8 mouse cellular contexts compared by ENCODE assay signal in genomic region chr10:117094504-117095329, GRCm38 (mm10). TPM values are rescaled to one million over a fixed set of nuclear protein-coding genes. Genes with fewer than 3 reads are reported as not detected.
DNase-seq lines count a peak whose midpoint lies in the region; ATAC-seq and TF ChIP-seq lines count a peak whose summit lies in the region.

No protein-coding gene starts in this region.

- H3K4me2 ChIP-seq in intestine, embryonic 15.5 days (replicated peaks), result no peak overlapping the region

- H3K4me3 ChIP-seq in intestine, embryonic 15.5 days (replicated peaks), result no peak overlapping the region
- no peak overlapping the region for H3K4me3 ChIP-seq in olfactory bulb, adult 2 months (ENCODE audit: insufficient read depth, low read depth, low read length)

- H3K9me3 ChIP-seq in intestine, embryonic 15.5 days, result no peaks in the 10 kb centered on the region

- H3K27me3 ChIP-seq in intestine, embryonic 15.5 days (replicated peaks), result no peaks in the 10 kb centered on the region

- TF ChIP-seq POLR2A in olfactory bulb, adult 2 months (IDR thresholded peaks at IDR 0.05; ENCODE audit: insufficient read depth, low read depth, low read length), result no peak

- H3K27ac ChIP-seq in intestine, embryonic 15.5 days, result no peak overlapping the region
- peak overlapping the region; percentile 27 for H3K27ac ChIP-seq in olfactory bulb, adult 2 months (ENCODE audit: insufficient read depth, low read depth, low read length)

- peak; percentile 64 for ATAC-seq in intestine, embryonic 15.5 days

- no peak overlapping the region for H3K9ac ChIP-seq in intestine, embryonic 15.5 days

- 42% methylated on average over 15 of the region's 15 CpGs for WGBS in intestine, embryonic 15.5 days
- 26% methylated on average over 15 of the region's 15 CpGs for WGBS in olfactory bulb, adult 2 months

- H3K4me1 ChIP-seq in intestine, embryonic 15.5 days (replicated peaks), result peaks cover 10% of the 10 kb centered on the region
- H3K4me1 ChIP-seq in olfactory bulb, adult 2 months (ENCODE audit: control insufficient read depth, insufficient read depth, low read length), result peaks cover 12% of the 10 kb centered on the region

- no peak for TF ChIP-seq CTCF in olfactory bulb, adult 2 months (IDR thresholded peaks at IDR 0.05; ENCODE audit: insufficient read depth, low read depth, low read length)

- peak; percentile 74 for DNase-seq in brain, adult 2 months (ENCODE audit: low read depth, low spot score)
- DNase-seq in cerebellum, postnatal 10 days, result peak; percentile 53 to 68
- DNase-seq in frontal cortex, postnatal 36 days (ENCODE audit: low spot score in 2 of 2), result peak; percentile 26 to 28
- DNase-seq in lung, adult 18-20 months, result peak; percentile 33 to 65
- no peak for DNase-seq in thymus, postnatal 36 days
- DNase-seq in adrenal gland, postnatal 4 days (ENCODE audit: low spot score in 2 of 2), result no peak

- H3K36me3 ChIP-seq in intestine, embryonic 15.5 days, result no peaks in the 10 kb centered on the region

RNA-seq across cellular contexts. Expression of gene Cct2, which starts 31.1 kb away (rescaled TPM):
- polyA plus RNA-seq in intestine, embryonic 15.5 days (2015; fragmentation: Nextera tagmentation; extraction: Ambion mirVana), result 238 and 258 TPM in 2 replicates
- not detected in 2 replicates for polyA plus RNA-seq in olfactory bulb, adult 2 months (2012; ENCODE audit: insufficient read depth, insufficient read length, low replicate concordance, missing spikeins)
- total RNA-seq in adrenal gland, postnatal 4 days (2021), result 100 to 1,000 TPM; 264 to 274 TPM

RNA-seq across cellular contexts. Expression of gene Lrrc10, which starts 49.6 kb away (rescaled TPM):
- not detected in 2 replicates for polyA plus RNA-seq in intestine, embryonic 15.5 days (2015; fragmentation: Nextera tagmentation; extraction: Ambion mirVana)
- not detected in 2 replicates for polyA plus RNA-seq in olfactory bulb, adult 2 months (2012; ENCODE audit: insufficient read depth, insufficient read length, low replicate concordance, missing spikeins)
- total RNA-seq in adrenal gland, postnatal 4 days (2021), result not detected

RNA-seq across cellular contexts. Expression of gene Frs2, which starts 53.6 kb away (rescaled TPM):
- polyA plus RNA-seq in intestine, embryonic 15.5 days (2015; fragmentation: Nextera tagmentation; extraction: Ambion mirVana), result 14.2 and 16.8 TPM in 2 replicates
- not detected in 2 replicates for polyA plus RNA-seq in olfactory bulb, adult 2 months (2012; ENCODE audit: insufficient read depth, insufficient read length, low replicate concordance, missing spikeins)
- total RNA-seq in adrenal gland, postnatal 4 days (2021), result 10 to 100 TPM; 37.5 to 39.2 TPM

Comparison
In these comparisons a context has a peak if more than half of its experiments do, and no peak if none do; other contexts are left out.
1. DNase-seq: peak in brain, adult 2 months (single experiment), cerebellum, postnatal 10 days (2 of 2), frontal cortex, postnatal 36 days (2 of 2) and lung, adult 18-20 months (2 of 2); none in thymus, postnatal 36 days (0 of 2) and adrenal gland, postnatal 4 days (0 of 2).
2. RNA of gene Frs2, which starts 53.6 kb away (polyA plus RNA-seq): 14.2 to 16.8 TPM in intestine, embryonic 15.5 days; not detected in olfactory bulb, adult 2 months; every median in the first group is over 10 times any median in the second.